Mouse (Mus musculus) ovary, postnatal 14 days (tissue): Measurements from ENCODE around the gene Car5a.

ENCODE experiments used
- DNase-seq: peaks from one replicate; pipeline ENCODE4 v3.0.0; 2022; ENCODE audit warnings: low spot score

The Car5a gene

GRCm38 (mm10) chr8:121944831-121945230, at the start of gene Car5a:
Car5a (minus strand) TSS chr8:121944904.
- DNase-seq: no peak

DNA sequence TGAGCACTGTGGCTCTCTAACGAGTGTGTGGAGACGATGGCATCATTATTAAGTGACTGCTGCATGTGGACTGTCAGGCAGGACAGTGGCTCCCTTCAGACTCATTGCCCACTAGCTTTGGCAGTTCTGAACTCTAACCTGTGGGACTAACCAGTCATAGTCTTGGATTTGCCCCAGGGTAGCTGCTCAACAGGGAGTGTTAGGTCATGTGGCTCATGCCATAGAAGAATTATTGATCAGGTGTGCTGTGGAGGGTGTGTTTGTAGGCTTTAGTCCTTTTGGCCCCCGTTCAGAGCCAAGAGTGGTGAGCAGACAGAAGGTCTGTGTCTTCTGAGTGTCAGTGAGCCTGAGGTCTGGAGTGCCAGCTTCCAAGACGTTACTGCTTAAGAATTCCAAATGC, 48.2 kb upstream of the Car5a start:
- DNase-seq: no peak

GRCm38 (mm10) chr8:121991611-121992010, 46.9 kb upstream of the Car5a start:
- no peak for DNase-seq

DNA sequence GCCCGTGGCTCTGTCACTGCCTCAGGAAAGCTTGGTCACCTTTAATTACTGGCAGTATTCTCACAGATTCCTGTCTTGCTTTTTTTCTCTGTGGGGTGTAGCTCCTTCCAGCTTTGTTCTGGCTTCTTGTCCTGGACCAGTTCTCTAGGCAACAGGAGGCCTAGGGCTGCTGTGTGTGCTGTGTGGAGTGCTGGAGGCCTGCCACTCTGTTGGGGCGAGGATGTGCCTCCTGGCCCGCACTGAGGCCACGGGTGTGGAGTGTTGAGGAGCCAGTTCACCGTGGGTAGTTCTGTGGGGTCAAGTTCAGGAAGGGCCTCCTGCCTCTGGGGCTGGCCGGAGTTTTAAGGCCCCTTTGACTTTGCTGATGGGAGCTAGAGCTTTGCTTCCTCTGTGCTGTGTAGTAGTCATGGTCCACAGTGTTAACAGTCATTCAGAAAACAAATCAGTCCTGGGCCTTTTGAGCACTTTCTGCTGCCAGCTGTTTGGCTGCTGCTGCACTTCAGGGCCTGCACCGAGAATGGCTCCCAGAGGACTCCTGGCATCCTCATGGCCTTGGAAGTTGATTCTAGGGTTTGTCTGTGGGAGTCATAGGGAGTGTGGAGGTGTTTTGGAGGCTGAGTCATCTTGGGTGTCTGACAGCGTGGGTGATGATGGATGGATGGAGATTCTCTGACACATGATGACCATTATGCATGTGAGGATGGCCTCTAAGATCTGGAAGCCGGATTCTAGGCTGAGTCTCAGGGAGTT, 46.0 kb upstream of the Car5a start:
- DNase-seq: no peak

GRCm38 (mm10) chr8:121987892-121988291, 43.2 kb upstream of the Car5a start:
- DNase-seq: no peak

- DNase-seq: no peak
Observed at GRCm38 (mm10) chr8:121985673-121986072, 41.0 kb upstream of the Car5a start.

DNA sequence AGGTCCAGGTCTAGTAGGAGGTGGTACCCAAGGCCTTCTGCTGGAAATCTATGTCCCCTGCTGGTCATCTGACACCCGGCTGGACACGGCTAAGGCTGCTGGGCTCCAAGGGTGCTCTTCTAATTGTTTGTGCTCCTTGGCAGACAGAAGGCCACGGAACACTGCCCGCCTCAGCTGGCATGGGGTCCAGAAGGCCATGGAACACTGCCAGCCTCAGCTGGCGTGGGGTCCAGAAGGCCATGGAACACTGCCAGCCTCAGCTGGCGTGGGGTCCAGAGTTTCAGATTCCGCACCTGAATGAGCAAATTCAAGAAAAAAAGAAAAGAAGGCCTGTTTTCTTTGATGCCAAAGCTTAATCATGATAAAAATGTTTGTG, 36.8 kb upstream of the Car5a start:
- DNase-seq: no peak

- no peak for DNase-seq
Observed at GRCm38 (mm10) chr8:121980792-121981519, 36.3 kb upstream of the Car5a start.

DNA sequence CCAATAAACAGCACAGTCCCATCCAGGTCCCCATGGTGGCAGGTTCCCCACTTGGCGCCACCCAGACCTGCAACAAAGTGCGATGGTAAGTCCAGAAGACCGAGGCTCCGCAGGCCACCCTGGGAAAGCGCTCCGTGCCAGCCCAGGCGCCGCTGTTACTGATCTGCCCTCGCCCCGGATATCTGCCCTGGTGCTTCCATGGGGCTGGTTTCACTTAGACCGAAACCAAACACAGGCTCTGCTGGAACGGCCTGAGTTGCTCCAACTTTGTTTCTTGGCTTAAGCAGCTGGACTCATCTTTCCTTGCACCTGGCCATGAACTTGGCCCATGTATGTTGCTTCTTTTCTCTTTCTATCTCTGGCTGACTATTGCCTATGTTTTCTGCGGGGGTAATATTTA, 34.0 kb upstream of the Car5a start:
- no peak for DNase-seq

DNA sequence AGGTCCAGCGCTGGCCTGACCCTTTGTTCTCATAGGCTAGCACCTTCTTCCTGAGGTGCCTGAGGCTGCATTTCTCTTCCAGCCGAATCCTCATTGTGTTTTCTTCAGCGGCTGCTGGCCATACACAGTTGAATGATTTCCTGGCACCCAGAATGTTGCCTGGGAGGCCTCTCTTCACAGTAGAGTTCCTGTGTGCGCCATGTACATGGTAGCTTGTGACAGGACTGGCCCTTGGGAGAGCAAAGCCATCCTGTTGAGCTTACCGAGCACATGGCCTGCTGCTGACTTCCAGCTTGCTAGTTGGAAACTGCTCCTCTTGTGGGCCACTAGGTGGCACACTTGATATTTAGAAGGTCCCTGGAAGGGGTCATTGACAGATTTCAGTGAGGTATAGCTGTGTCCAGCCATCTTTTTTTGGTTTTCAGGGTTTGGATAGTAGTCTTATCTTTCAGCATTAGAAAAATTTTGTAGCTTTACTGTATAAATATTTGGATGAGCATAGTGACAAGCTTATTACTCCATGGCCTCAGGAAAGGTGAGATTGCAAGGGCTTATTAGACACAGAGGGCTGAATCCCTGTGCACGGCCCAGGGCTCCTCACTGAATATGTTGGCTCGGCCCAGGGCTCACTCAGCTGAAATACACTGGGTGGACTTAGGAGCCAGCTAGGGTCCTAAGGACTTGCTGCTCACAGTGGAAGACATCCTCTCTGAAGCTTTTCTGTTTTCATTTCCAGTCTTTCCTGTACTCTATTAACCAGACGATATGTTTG, 33.3 kb upstream of the Car5a start:
- peak; percentile 39 for DNase-seq

- DNase-seq: no peak
Observed at GRCm38 (mm10) chr8:121973906-121974305, 29.2 kb upstream of the Car5a start.

- no peak for DNase-seq
Observed at GRCm38 (mm10) chr8:121971488-121972058, 26.9 kb upstream of the Car5a start.

DNA sequence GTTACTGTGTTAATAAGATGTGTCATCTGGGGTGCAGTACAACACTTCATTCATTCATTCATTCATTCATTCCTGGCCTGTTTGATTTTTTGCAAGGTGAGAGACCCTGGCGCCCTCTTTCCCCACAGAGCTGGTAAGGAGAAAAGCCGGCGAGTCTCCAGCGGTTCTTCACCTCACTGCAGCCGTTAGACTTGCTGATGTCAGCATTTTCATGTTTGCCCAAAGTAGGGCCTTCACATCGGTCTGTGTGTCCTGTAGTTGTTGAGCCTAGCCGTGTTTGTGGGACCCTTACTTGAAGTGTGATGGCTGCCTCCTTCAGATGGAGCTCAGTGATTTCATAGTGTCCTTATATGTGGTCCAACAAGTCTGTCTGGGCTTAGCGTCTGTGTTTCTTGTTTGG, 25.5 kb upstream of the Car5a start:
- no peak for DNase-seq

- DNase-seq: no peak
Observed at GRCm38 (mm10) chr8:121968542-121968941, 23.8 kb upstream of the Car5a start.

DNA sequence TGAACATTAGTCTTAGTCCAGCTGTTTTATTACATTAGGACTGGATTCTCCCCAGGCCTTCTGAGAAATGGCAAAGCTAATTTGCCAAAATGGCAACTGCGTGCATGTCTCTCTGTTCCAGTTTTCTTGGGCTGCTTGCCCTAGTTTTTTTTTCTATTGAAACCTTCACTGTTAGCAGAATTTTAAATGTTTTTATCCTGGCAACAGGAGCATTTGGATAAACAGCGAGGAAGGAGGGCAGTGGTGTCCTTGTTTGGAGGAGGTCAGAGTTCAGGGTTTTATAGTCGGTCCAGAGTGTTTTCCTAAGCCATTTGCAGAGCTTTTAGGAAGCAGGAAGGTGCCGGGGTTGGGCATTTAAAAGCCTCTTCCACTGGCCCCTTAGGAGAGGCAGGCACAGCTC, 23.3 kb upstream of the Car5a start:
- no peak for DNase-seq

- DNase-seq: no peak
Observed at GRCm38 (mm10) chr8:121966714-121967448, 22.2 kb upstream of the Car5a start.

- DNase-seq: no peak
Observed at GRCm38 (mm10) chr8:121966110-121966509, 21.4 kb upstream of the Car5a start.

DNA sequence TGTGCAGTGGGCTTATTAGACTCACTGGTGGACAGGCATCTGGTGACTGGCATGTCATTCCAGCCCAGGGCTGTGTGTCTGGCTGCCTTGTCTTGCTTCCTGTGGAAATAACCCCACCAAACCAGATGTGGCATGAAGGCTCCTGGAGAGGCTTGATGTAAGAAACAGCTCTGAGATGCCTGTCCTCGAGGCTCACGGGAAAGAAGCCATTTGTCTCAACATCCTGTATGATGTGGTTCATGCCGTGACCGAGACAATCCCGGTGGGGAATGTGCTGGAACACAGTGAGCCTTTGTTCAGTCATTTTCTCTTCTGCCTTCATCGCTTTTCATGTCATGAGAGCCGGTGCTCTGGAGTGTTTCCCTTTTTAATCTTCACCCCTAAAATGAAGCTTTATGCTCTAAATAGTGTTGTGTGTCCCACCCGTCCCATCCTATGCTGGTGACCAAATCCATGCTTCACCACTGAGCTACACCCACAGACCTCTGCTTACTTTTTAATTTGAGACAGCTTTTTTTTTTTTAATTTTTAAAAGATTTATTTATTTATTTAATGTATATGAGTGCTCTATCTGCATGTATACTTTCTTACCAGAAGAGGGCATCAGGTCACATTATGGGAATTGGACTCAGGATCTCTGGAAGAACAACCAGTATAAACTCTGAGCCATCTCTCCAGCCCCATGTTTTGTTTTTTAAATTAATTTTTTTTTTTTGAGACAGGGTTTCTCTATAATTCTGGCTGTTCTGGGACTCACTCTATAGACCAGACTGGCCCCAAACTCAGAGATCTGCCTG, 20.2 kb upstream of the Car5a start:
- no peak for DNase-seq

DNA sequence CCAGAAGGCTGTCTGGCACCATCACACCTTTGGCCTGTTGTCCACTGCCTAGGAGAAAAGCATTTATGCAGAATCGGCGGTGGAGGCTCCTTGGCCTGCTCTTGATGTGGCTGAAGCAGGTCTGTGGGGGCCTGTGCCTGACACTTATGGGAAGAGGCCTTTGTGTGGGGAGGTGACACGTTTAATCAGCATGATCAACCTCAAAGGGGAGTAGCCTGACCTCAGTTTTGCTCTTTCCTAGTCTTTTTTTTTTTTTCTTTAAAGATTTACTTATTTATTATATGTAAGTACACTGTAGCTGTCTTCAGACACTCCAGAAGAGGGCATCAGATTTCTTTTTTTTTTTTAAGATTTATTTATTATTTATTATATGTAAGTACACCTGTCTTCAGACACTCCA, 18.2 kb upstream of the Car5a start:
- no peak for DNase-seq

GRCm38 (mm10) chr8:121958395-121958794, 13.7 kb upstream of the Car5a start:
- no peak for DNase-seq
